Mouse (Mus musculus) liver, adult (tissue): ENCODE results near the gene Thsd4.

Experiments
- GATA4 ChIP-seq: IDR thresholded peaks from 2 replicates; pipeline ENCODE4 v1.6.1; 2014; ENCODE audit warnings: mild to moderate bottlenecking, low read length; ENCODE audit not compliant: insufficient replicate concordance

The Thsd4 gene

DNA sequence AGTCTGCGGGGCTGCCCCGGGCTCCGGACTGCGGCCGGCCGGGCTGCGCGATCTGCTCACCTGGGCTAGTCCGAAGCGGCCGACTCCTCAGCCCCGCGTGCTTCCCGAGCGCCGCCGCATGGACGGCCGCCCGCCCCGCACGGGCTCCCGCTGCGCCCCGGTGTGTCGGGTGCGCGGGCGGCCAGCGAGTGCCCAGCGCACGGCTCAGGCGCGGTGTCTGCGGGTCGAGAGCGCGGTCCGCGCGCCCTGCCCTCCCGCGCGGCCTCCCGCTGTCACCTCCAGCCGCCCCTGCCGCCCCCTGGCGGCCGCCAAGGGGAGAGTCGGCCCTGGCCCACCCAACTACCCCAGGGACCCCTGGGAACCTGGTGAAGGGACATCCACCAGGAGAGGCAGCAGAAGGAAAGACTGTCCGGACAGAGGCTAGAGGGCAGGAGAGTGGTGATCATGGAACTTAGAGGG, at the start of gene Thsd4:
Gene Thsd4 (minus strand): TSS at position 241 of the 459 bp plus-strand sequence.
- no peak for TF ChIP-seq GATA4

DNA sequence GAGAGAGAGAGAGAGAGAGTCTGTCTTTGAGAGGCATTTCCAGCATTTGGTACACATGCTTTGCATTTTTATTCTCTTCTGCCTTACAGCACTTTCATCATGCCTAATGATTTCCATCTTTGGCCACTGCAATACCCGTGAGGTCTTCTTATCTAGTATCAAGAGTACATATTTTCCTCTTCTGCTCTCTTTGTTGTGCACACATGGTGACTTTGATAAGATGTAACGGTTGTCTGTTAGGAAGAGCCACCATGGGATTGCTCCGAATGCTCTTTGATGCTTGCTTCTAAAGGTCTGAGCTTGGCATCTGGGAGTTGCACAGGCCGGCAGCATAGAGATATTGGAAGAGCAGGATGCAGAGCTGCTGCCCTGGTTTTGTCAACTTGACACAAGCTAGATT, 49.2 kb upstream of the Thsd4 start:
- TF ChIP-seq GATA4 = no peak

DNA sequence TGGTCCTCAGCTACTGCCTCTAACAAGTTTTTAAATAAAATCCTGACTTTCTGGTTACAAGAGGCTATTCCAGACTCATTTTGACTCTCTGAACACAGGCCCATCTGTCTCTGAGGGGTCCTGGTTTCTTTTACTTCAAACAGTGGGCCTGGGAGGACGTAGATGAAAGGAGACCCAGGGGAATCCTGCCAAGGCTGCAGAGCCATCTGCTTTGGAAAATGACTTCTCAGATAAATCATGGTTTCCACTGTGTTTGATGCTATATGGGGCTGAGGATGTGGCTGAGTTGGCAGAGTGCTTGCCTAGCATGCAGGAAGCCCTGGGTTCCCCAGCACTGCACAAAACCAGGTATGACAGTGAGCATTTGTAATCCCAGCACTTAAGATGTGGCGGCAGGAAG, 47.5 kb upstream of the Thsd4 start:
- no peak for TF ChIP-seq GATA4

DNA sequence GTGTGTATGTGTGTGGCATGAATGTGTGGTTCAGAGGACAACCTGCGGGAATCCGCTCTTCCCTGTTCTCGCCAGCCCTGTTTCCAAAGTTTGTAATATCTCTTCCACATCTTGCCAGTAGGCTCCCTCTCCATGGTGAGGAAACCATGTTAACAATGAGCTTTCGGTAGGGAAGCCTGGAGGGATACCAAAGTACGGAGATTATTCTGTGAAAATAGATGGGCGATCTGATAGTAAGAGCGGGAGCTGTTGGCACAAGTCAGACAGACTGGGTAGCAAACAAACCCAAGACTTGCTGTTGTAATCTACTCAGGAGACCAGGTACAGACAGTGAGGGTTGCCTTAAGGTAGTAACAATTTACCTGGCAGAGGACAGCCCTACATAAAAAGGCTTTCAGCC, 42.0 kb upstream of the Thsd4 start:
- no peak for TF ChIP-seq GATA4

DNA sequence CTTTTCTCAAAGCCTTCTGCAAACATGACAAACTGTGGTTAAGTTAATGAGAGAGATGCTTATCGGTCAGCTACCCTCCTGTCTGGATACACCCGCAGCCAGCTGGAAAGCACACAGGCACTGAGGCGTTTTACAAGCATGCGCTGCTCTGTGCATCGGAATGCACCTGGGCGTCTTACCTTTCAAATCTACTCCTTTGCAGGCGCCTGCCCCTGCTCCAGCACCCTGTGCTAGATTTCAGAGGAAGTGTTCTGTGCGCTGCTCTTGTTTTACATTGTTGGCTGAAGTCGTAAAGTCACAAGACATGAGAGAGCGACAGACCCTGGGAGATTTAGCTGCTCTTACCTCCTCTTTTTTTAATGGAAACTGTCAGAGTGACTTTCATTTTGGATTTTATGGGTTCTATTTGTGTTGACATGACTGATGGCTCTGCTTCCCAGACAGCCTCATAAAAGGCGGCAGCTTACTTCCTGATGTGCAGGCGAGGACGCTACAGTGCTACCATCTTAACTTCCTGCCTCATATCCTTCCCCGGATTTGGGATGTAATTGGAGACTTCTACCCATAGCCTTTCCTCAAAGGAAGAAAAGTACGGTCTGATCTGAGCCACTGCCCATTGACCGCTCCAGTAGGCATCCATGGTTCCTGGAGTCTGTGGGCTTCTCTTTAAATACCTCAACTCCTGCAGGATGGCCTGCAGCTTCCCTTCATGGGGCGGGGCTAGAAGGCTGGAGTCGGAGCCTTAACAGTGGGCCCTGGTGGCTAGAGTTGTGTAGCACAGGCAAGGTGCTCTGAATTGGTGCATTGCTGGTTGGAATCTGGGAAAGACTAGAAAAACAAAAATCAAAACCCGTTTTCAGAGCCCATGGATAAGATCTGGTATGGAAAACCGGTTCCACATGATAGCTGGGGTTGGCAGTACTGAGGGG, 40.9 kb upstream of the Thsd4 start:
- TF ChIP-seq GATA4 = no peak

DNA sequence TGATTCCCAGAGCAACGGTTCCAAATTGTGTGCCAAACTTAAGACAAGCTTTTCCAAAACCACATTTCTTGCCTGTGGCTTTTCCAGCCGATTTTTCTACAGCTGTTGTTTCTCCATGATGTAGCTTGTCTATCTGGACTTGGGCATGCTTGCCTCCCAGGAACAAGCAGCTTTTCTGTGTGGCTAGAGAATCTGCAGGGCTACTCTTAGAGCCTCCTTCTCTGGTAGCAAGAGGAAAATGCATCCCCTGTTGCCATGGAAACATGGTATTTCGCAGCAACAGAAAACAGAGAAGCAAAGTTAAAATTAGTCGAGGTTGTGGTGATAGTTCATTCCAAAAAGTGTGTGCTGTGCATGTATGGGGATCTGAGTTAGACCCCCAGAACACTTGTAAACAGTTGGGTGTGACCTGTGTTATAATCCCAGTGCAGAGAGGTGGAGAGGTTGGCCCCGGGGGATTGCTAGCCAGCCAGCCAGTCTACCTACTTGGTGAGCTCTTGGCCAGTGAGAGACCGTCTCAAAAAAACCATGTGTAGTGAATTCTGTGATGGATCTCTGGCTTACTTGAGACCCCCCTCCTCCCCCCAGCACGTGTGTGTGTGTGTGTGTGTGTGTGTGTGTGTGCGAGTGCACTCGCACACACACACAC, 39.9 kb upstream of the Thsd4 start:
- TF ChIP-seq GATA4 = no peak

DNA sequence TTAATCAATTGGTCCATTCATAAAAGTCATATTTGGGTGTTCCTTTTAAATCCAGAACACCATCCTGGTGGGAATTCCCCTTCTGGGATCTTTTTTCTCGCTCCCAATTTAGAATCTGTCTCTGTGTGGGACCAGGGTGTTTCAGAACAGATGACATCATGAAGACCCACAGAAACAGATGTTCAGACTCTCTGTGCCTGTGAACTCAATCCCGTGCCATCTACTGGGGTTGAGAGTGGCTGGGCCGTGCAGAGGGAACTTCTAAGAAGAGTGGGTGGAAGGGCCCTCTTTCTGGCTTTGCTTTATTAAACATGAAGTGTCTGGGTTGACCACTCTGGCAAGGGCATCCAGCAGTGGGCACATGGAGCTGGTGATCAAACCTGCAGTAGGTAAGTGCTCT, 36.7 kb upstream of the Thsd4 start:
- TF ChIP-seq GATA4 = no peak

DNA sequence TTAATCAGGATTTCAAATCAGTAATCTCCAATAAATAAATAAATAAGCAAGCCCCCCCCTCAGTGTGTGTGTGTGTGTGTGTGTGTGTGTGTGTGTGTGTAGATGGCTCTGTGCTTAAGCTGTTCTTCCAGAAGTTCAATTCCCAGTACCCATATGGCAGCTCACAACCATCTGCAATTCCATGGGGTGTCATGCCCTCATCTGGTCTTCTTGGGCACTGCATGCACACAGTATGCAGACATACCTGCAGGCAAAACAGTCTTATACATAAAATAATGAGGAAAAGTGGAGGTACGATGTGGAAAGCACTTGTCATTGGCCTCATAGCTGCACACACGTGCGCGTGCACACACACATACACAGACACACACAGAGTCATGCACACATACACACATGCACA, 29.4 kb upstream of the Thsd4 start:
- TF ChIP-seq GATA4 = no peak

DNA sequence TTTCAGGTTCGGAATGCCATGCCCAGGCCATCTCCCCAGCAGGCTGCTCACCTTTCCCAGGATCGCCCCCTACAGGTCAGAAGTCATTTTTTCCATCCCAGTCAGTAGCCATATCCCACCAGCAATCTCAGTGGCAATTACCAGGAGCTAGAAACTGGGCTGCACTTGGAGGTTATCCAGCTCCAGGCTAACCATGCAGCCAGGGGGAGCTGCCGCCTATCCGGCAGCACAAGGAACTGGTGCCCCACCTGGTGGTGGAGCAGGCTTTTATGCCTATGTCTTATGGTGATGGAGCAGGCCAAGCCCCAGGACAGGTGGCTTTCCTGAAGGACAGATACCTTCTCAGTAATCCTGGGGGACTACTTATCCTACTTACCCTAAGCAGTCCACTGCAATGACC, 26.3 kb upstream of the Thsd4 start:
- TF ChIP-seq GATA4 = no peak

DNA sequence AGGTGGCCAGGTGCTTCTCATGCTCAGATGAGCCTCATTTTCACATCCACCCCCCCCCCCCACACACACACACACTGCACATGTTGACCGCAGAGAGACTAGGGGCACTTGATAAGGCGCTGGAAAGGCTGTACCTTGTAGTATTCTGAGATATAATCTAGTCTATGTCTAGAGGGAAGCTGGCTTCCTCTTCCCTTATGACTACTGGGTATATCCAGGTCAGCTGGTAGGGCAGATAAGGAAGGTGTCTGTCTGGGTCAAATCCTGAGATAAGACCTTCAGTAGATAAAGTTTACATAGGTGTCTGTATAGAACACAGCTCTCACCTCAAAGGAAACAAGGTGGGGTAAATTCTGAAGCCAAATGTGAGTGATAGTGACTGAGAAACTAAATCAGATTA, 24.3 kb upstream of the Thsd4 start:
- no peak for TF ChIP-seq GATA4

DNA sequence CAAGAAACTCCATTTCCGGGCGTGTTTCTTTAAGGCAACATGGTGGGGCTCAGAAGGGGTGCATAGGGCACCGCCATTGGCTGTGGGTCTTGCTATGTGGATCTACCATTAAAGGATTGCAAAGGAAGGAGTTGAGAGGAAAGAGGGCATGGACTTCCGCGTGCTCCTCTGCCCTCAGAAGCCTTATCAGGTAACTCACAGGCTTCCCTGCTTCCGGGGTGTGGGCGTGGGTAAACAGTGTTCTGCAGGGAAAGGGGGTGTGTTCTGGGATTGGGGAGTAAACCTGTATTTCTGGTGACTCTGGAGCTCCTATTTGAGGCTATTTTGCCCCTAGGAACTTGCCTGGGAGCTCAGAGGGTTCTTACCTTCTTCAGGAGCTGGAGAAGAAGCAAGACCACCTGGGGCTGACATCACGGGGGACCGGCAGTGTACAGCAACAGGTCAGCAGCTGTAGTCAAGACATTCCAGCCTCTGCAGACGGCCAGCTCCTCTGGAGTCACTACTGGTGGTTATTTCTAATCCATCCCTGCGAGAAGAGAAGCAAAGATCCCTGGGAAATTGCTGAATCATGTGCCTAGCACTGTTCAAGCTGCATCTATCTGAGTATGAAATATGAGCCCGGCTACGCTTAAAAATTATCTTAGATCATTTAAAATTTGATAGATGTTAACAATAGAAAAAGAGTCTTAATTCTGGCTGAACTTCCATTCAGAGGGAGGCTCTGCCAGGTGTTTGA, 23.7 kb upstream of the Thsd4 start:
- TF ChIP-seq GATA4 = no peak

DNA sequence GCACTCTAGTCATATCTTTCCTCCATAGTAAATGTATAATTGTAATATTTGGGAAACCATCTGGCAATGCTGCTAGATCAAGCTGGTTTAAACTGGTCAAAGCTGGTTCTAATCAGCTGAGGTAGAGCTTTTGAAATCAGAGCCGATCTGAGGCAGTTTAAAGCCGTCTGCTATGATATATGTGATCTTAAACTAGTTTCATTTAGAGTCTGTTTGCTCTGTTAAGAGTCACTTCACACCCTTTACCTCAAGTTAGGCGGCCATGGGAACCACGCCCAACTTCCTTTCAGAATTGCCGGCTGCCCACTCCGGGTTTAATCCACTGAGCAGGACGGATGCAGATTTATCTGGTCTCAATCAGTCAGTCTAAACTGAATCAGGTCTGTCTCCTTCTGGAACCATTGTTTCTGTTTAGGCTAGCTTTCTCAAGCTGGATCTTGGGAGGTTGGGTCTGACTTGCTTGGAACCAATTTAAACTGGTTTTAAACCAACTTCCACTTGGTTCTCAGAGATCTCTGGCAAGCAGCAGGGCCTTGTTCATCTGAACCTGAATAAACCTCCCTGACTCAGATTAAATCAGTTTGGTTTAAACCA, 21.7 kb upstream of the Thsd4 start:
- no peak for TF ChIP-seq GATA4

DNA sequence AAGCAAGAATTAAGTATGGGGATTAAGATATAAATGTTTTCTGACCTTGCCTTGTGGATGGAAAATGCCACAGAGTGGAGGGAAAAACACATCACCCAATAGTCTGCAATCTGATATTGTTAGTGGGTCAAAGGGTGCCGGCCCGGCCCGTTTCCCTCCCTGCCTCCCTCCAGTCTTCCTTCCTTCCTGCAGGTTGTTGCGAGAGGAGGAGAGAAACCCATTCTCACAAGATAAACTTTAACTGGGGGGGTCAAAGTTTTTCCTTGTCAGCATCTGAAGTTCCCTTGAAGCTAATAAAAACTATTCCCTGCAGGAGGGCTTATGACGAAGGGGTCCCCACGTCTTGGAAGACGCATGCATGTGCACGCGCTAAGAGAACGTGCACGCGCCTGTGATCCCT, 8.5 kb upstream of the Thsd4 start:
- no peak for TF ChIP-seq GATA4

DNA sequence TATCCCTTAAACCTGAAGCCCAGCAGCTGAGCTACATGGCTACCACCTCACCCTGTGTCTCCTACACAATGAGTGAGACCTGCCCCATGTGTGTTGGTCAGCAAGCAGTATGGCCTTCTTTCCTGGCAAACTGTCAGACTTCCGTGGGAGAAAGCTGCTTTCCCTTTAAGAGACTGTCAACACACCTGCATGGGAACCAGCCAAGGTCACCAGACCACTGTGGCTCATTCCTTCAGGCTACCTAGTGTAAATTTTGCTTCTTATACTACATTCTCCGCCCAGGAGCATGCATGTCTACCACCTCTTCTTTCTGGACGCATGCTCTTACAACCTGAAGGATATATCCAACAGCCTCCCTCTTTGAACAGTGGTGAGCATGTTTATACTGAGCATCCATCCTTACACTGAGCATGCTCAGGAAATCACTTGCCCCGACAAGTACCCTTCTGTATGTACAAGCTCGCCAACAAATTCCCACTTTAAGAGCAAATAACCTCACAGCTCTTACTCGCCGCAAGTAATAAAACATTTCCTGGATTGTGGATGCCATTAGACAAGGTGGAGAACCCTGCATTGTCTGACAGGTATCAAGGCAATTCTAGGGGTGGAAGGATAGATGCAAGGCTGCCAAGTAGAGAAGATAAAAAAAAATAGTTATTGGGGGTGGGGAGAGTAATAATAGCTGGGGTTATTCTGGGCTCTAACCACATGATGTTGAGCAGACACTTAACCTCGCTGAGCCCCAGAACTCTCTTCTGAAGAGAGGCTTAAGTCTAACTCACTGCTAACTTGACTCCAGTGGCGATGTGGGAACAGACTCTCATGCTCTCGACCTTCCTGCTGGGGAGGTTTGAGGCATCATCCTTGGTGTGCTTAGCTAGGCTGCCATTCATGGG, 7.8 kb upstream of the Thsd4 start:
- TF ChIP-seq GATA4 = no peak
